Mouse (Mus musculus): ENCODE results near the gene Tenm4. TPM values are rescaled to one million over a fixed set of nuclear protein-coding genes. Genes with fewer than 3 reads are reported as not detected.

Tenm4 gene
- total and polyA plus RNA-seq, 3 experiments = 0.03 to 0.26 (median 0.04) TPM

DNA sequence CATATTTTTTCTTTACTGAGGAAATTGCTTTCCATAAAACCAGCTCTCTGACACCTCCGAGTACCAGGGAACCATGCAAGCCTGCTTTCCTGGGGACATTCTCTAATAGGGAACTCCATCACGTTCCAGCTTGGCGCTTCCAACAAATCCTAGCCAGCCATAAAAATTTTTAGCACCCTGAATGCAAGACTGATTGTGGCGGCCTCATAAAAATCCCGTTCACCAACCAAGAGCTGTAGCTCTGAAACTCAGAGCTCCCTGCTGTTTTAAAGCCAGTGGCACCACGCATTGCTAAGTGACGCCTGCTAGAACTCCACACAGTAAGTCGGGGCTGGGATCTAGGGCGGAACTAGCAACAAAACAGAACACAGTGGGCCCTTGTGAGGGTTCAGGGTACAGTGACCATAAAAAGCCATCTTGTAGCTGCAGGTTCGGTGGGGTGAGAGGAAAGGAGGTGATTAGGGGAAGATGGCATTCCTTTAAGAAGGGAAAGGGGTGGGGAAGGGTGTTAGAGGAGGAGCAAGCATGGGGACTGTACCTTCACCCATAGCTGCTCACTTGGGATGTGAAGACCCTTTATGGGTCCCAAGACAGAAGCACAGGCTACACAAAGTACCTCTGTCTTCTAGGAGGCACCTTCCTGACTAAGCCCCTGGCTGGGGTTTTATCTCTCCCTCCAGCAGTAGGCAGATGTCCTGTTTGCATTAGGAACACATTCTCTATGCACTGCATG lies 439.0 kb downstream of the Tenm4 start:
- Histone ChIP-seq H3K27me3 (replicated peaks) (no peaks in the 10 kb centered on the region), H3K9ac (ENCODE audit: insufficient read depth, low read depth) (no peak overlapping the region), H3K79me2 (replicated peaks; ENCODE audit: control insufficient read depth, extremely low read depth, insufficient read depth, poor library complexity, severe bottlenecking) (no peaks in the 10 kb centered on the region), H3K9me3 (replicated peaks; ENCODE audit: low read length) (no peaks in the 10 kb centered on the region), H3K27ac (ENCODE audit: insufficient read depth, low read depth) (no peak overlapping the region), H3K4me3 (replicated peaks in 1 of 3; ENCODE audit: low read depth in 2 of 3, low read length in 2 of 3, poor library complexity in 1 of 3) (no peak overlapping the region), H3K36me3 (replicated peaks in 1 of 2; ENCODE audit: control insufficient read depth in 1 of 2, insufficient read depth in 1 of 2, low read length in 1 of 2) (no peaks in the 10 kb centered on the region), H3K4me1 (ENCODE audit: control insufficient read depth in 1 of 2, insufficient read depth in 2 of 2) (no peaks in the 10 kb centered on the region), H3K4me2 (ENCODE audit: insufficient read depth, low read depth, poor library complexity, severe bottlenecking) (no peak overlapping the region)
- TF ChIP-seq SIN3A (IDR thresholded peaks at IDR 0.05; ENCODE audit: low read length) (no peak), ETS1 (conservative IDR thresholded peaks at IDR 0.05; ENCODE audit: low read depth, low read length) (no peak), NRF1 (IDR thresholded peaks at IDR 0.05; ENCODE audit: low read depth, low read length) (no peak), MXI1 (IDR thresholded peaks at IDR 0.05; ENCODE audit: low read depth, low read length) (no peak), SMC3 (IDR thresholded peaks at IDR 0.05; ENCODE audit: low read depth, low read length) (no peak), ZC3H11A (IDR thresholded peaks at IDR 0.05; ENCODE audit: low read depth, low read length) (no peak), MYC (IDR thresholded peaks at IDR 0.05; ENCODE audit: low read depth, low read length) (no peak), TCF12 (IDR thresholded peaks at IDR 0.05; ENCODE audit: low read depth, low read length) (no peak), JUN (IDR thresholded peaks at IDR 0.05; ENCODE audit: insufficient read depth, low read depth, low read length) (no peak), TBP (conservative IDR thresholded peaks at IDR 0.05; ENCODE audit: low read depth, low read length) (no peak), MEF2A (IDR thresholded peaks at IDR 0.05; ENCODE audit: borderline replicate concordance, low read depth, low read length) (no peak), PAX5 (IDR thresholded peaks at IDR 0.05; ENCODE audit: low read length) (no peak), JUND (conservative IDR thresholded peaks at IDR 0.05; ENCODE audit: low read depth, low read length) (no peak)
- DNase-seq (ENCODE audit: extremely low read depth) = no peak
- dilution Hi-C loops (cut with MboI; ENCODE audit: extremely low pct_ligation_motif_present, extremely low pct_unique_long_range_greater_than_20kb, low sequenced_read_pairs) (no loop called here), in situ Hi-C loops (cut with MboI; ENCODE audit: low pct_ligation_motif_present, low pct_unique_long_range_greater_than_20kb, low sequenced_read_pairs) (no loop called here)

- H3K27ac ChIP-seq (ENCODE audit: insufficient read depth, low read depth) = no peak overlapping the region
- H3K4me2 ChIP-seq (ENCODE audit: insufficient read depth, low read depth, poor library complexity, severe bottlenecking) = no peak overlapping the region
- dilution Hi-C loops (cut with MboI; ENCODE audit: extremely low pct_ligation_motif_present, extremely low pct_unique_long_range_greater_than_20kb, low sequenced_read_pairs) = no loop called here
- no peak for DNase-seq (ENCODE audit: extremely low read depth)
- no peaks in the 10 kb centered on the region for H3K9me3 ChIP-seq (replicated peaks; ENCODE audit: low read length)
- in situ Hi-C loops (cut with MboI; ENCODE audit: low pct_ligation_motif_present, low pct_unique_long_range_greater_than_20kb, low sequenced_read_pairs) = no loop called here
- TF ChIP-seq MAZ (IDR thresholded peaks at IDR 0.05; ENCODE audit: low read depth, low read length) = no peak
- no peak for TF ChIP-seq CHD1 (IDR thresholded peaks at IDR 0.05; ENCODE audit: low read depth, low read length)
- TF ChIP-seq POLR2AphosphoS2 (IDR thresholded peaks at IDR 0.05; ENCODE audit: low read depth, low read length) = no peak
- no peak for TF ChIP-seq ELF1 (IDR thresholded peaks at IDR 0.05; ENCODE audit: low read depth, low read length)
- no peak for TF ChIP-seq MYC (IDR thresholded peaks at IDR 0.05; ENCODE audit: low read depth, low read length)
- no peak for TF ChIP-seq SMC3 (IDR thresholded peaks at IDR 0.05; ENCODE audit: low read depth, low read length)
- H3K9ac ChIP-seq (ENCODE audit: insufficient read depth, low read depth) = no peak overlapping the region
- H3K4me1 ChIP-seq (ENCODE audit: control insufficient read depth in 1 of 2, insufficient read depth in 2 of 2) = peaks cover 0 to 6% of the 10 kb centered on the region in 2 experiments; a peak in 1 of 4 replicates
- no peaks in the 10 kb centered on the region for H3K36me3 ChIP-seq (replicated peaks in 1 of 2; ENCODE audit: control insufficient read depth in 1 of 2, insufficient read depth in 1 of 2, low read length in 1 of 2)
- no peak overlapping the region for H3K4me3 ChIP-seq (replicated peaks in 1 of 3; ENCODE audit: low read depth in 2 of 3, low read length in 2 of 3, poor library complexity in 1 of 3)
- H3K27me3 ChIP-seq (replicated peaks) = no peaks in the 10 kb centered on the region
- no peaks in the 10 kb centered on the region for H3K79me2 ChIP-seq (replicated peaks; ENCODE audit: control insufficient read depth, extremely low read depth, insufficient read depth, poor library complexity, severe bottlenecking)
Observed at GRCm38 (mm10) chr7:96617371-96617770, 446.3 kb downstream of the Tenm4 start.

Measured in CH12.LX (cell line).